Mouse (Mus musculus) brown adipose tissue, adult 24 weeks (tissue): ENCODE data around the gene Nedd4. TPM values are rescaled to one million over a fixed set of nuclear protein-coding genes. Genes with fewer than 3 reads are reported as not detected.
A peak's percentile ranks its signal among the peaks of the same experiment; 100 is the strongest.

Experiments used
- H3K27ac ChIP-seq: fragments of 200-500 bp; replicated peaks from 2 replicates; pipeline ENCODE4 v1.5.1; 2012; ENCODE audit warnings: low read depth, mild to moderate bottlenecking, low read length
- H3K4me1 ChIP-seq: fragments of 200-500 bp; 2 replicates; pipeline ENCODE4 v1.6.1; 2012; ENCODE audit warnings: low read length, mixed read lengths; ENCODE audit not compliant: control insufficient read depth, insufficient read depth, insufficient read length
- H3K4me3 ChIP-seq: fragments of 200-500 bp; 2 replicates; pipeline ENCODE4 v1.5.1; 2012; ENCODE audit warnings: low read depth, mild to moderate bottlenecking, low read length, moderate library complexity; ENCODE audit not compliant: insufficient read depth
- polyA plus RNA-seq: library from polyadenylated mRNA; stranded (reverse); fragments of >200 nt; gene quantifications from 2 replicates; pipeline ENCODE4 v1.2.4, GENCODE M21; 2012; ENCODE audit not compliant: missing spikeins, insufficient read depth, insufficient read length

The Nedd4 gene
- polyA plus RNA-seq, 1 experiment = 162 TPM

DNA sequence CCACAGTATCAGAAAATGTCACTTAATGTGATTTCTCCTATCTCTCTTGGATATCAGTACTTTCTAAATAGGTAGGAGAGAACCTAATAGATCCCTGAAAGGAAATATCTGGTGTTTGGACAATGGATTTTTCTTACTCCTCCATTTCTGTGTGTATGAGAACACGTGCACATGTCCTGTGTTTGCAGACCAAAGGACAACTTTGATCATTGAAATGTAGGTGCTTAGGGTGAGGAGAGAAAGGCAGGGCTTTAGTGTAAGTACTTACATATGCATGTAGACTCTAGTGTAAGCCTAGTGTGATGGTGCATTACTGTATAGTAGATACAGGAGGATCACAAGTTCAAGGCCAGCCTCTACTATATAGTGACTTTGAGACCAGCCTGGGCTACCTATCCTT is 21.1 kb downstream of the Nedd4 start:
- Histone ChIP-seq H3K27ac (no peak overlapping the region), H3K4me3 (no peak overlapping the region), H3K4me1 (no peaks in the 10 kb centered on the region)

DNA sequence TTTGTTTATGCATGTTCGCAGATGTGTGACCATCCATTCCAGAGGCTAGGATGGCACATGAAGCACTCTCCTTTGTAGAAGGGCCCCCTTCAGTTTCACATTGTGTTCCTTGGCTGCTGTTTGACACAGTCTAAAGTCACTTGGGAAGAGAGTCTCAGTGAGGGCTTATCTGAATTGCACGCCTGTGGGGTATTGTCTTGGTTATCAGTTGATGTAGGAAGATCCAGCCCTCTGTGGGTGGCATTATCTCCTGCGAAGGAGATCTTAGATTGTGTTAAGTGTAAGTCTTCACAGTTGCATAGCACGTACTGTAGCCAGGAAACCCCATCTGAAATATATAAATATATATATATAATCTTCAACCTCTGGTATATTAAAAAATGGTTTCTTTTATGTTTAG is 23.1 kb downstream of the Nedd4 start:
- Histone ChIP-seq H3K4me3 (no peak overlapping the region), H3K27ac (no peak overlapping the region), H3K4me1 (no peaks in the 10 kb centered on the region)

DNA sequence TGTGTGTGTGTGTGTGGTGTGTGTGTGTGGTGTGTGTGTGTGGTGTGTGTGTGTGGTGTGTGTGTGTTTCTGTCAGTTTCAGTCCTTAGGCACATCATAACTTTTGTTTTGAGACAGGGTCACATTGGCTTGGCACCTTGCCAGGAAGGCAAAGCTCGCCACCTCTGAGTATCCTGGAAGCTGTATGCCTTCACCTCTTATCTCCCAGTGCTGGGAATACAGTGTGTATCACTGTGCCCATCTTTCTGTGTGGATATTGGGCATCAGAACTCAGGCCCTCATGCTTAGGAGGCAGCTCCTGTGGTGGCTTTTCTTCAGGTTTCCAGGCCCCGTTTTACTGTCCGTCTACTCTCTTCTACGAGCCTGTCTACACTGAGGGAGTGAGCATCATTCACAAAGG is 24.4 kb downstream of the Nedd4 start:
- H3K4me3 ChIP-seq = no peak overlapping the region
- peaks cover 3% of the 10 kb centered on the region; the same call in 1 of the 2 replicates for H3K4me1 ChIP-seq
- H3K27ac ChIP-seq = 0 out of 2 replicates have a peak overlapping the region, but pooled peaks have one; percentile 14

GRCm38 (mm10) chr9:72689522-72689921 is 27.4 kb downstream of the Nedd4 start:
- Histone ChIP-seq H3K4me3 (no peak overlapping the region), H3K4me1 (peaks cover 17% of the 10 kb centered on the region), H3K27ac (no peak overlapping the region)

- Histone ChIP-seq H3K27ac (no peak overlapping the region), H3K4me1 (peaks cover 17% of the 10 kb centered on the region), H3K4me3 (no peak overlapping the region)
Observed at GRCm38 (mm10) chr9:72690811-72691210, 28.7 kb downstream of the Nedd4 start.

DNA sequence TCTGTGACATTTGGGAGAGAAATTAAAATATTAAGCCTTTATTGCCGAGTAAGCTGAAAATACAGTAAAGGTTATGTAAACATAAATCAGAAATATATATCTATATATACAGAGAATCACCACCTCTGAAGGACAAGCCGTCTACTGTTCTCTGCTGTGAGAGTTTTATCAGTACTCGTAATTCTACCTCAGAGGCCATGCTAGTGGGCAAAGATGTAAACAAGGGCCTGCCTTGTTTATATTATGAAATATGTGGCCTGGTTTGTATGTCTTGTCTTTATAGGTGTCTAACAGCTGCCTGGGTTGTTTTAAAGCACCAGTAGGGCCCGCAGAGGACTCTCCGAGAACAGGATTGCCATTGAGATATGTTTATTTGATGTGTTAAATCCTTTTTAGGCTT is 29.8 kb downstream of the Nedd4 start:
- H3K4me3 ChIP-seq = no peak overlapping the region
- peaks cover 17% of the 10 kb centered on the region for H3K4me1 ChIP-seq
- no peak overlapping the region for H3K27ac ChIP-seq

- Histone ChIP-seq H3K4me3 (no peak overlapping the region), H3K27ac (peak overlapping the region; percentile 32), H3K4me1 (peaks cover 20% of the 10 kb centered on the region)
Observed at GRCm38 (mm10) chr9:72693081-72693696, 31.0 kb downstream of the Nedd4 start.

GRCm38 (mm10) chr9:72693861-72694260 is 31.7 kb downstream of the Nedd4 start:
- peak overlapping the region; percentile 32; the same call in 1 of the 2 replicates for H3K27ac ChIP-seq
- H3K4me3 ChIP-seq = no peak overlapping the region; the same call in 1 of the 2 replicates
- peaks cover 20% of the 10 kb centered on the region for H3K4me1 ChIP-seq

- Histone ChIP-seq H3K27ac (no peak overlapping the region), H3K4me1 (peaks cover 20% of the 10 kb centered on the region), H3K4me3 (no peak overlapping the region)
Observed at GRCm38 (mm10) chr9:72696508-72696907, 34.4 kb downstream of the Nedd4 start.

- Histone ChIP-seq H3K27ac (no peak overlapping the region), H3K4me1 (peaks cover 20% of the 10 kb centered on the region)
Observed at GRCm38 (mm10) chr9:72697779-72698178, 35.6 kb downstream of the Nedd4 start.

DNA sequence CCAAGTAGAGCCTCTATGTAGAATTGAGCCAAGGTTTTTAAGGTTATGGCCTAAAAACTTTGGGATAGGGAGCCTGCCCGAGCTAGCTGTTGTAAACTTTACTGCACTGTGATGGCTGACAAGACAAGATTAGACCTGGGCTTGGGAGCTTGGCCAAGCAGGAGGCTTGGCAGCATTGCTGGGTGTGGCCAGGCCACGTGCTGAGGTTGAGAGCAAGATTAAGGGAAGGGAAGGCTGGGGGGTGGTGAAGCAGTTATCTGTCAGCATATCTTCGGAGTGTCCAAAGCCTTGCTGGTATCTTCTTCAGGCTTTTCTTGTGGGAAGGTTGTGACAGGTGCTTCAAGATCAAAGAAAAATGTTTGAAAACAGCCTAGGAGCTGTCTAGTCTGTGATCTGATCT is 37.6 kb downstream of the Nedd4 start:
- H3K27ac ChIP-seq = no peak overlapping the region; the same call in 1 of the 2 replicates
- H3K4me3 ChIP-seq = no peak overlapping the region
- H3K4me1 ChIP-seq = peaks cover 7% of the 10 kb centered on the region; the same call in 1 of the 2 replicates

More at GRCm38 (mm10) chr9:72697779-72698178, 35.6 kb downstream of the Nedd4 start:
- H3K4me3 ChIP-seq = no peak overlapping the region

GRCm38 (mm10) chr9:72701441-72701840 is 39.3 kb downstream of the Nedd4 start:
- H3K4me3 ChIP-seq = no peak overlapping the region
- H3K4me1 ChIP-seq = peaks cover 7% of the 10 kb centered on the region; the same call in 1 of the 2 replicates
- H3K27ac ChIP-seq = no peak overlapping the region

GRCm38 (mm10) chr9:72702075-72702474 is 39.9 kb downstream of the Nedd4 start:
- Histone ChIP-seq H3K27ac (no peak overlapping the region), H3K4me3 (no peak overlapping the region), H3K4me1 (peaks cover 7% of the 10 kb centered on the region; the same call in 1 of the 2 replicates)

DNA sequence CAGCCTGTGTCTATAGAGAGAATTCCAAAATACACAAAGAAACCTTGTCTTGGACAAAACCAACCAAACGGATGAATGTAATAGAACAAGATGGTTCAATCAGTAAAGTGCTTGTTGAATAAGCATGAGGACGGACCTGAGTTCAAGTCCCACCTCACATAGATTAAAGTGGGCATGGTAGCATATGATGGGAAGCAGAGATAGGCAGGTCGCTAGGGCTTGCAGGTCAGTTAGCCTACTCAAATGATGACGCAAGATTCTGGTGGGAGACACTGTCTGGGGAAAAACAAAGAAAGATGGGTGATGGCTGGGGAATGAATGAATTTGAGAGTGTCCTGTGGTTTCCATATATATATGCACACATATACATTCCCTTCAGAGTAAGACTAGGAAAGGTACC is 41.0 kb downstream of the Nedd4 start:
- no peak overlapping the region for H3K4me3 ChIP-seq
- peaks cover 4% of the 10 kb centered on the region; the same call in 1 of the 2 replicates for H3K4me1 ChIP-seq
- no peak overlapping the region; the same call in 1 of the 2 replicates for H3K27ac ChIP-seq

DNA sequence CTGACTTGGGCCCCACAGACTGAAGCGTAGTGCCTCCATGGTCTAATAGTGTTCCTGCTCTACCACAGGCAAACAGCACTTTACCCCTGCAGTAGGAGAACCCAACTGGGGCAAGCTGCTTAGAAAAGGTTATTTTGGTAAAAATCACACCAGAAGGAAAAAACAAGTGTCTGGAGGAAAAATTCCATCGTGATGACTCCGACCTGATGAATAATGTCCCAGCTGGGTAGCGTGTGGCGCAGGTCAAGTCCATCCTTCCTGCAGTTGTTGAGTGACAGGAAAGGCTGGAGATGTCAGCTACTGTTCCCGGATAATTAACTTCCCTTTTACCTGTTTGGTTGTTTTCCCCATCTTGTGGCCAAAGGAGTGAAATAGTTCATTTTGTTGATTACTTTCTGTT is 41.6 kb downstream of the Nedd4 start:
- H3K4me3 ChIP-seq = no peak overlapping the region

GRCm38 (mm10) chr9:72705270-72705669 is 43.1 kb downstream of the Nedd4 start:
- H3K27ac ChIP-seq = no peak overlapping the region; the same call in 1 of the 2 replicates
- H3K4me1 ChIP-seq = peaks cover 2% of the 10 kb centered on the region; the same call in 1 of the 2 replicates
- no peak overlapping the region for H3K4me3 ChIP-seq

More for the DNA sequence above, 41.6 kb downstream of the Nedd4 start:
- H3K4me1 ChIP-seq = peaks cover 4% of the 10 kb centered on the region; the same call in 1 of the 2 replicates
- 0 out of 2 replicates have a peak overlapping the region, but pooled peaks have one; percentile 31 for H3K27ac ChIP-seq
